Mouse (Mus musculus): ENCODE data around the gene Fam181b. TPM values are rescaled to one million over a fixed set of nuclear protein-coding genes. Genes with fewer than 3 reads are reported as not detected.

Fam181b gene
- total RNA-seq, 2 experiments from 2014 or later = 18.5 to 21.2 TPM

DNA sequence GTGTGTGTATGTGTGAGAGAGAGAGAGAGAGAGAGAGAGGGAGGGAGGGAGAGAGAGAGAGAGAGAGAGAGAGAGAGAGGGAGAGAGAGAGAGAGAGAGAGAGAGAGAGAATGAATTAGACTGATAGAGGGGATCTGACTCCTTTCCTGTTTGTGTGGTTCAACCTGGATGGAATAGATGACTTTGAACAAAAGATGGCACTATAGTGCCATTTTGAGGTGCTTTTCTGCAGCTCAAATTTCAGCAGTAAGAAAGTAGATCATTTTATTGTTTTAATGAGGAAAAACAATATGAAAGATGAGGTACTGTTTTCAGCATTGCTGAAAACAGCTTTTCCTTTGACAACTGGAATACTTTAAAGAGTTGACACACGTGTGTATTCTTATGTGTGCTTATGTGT is 37.9 kb downstream of the Fam181b start:
- intact Hi-C loops (cut with DNase I) = no loop called here
- no peak for DNase-seq (ENCODE audit: low spot score in 2 of 2)

DNA sequence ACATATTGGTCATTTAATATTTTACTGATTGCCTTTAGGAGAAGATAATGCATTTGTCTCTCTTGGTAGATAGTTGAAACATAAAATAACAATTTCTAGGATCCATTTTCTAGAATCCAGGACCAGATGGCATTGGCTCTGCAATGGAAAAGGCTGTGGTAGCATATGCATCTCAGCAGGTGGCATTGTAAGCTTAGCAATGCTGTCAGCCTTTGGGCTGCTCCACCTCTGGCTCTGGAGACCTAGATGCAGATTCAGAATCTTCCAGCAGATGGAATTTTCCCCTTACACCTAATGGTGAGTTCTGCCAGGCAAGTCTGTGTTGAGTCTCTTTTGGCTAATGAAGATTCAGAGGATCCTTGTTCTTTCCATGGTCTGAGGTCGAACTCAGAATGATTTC is 44.3 kb downstream of the Fam181b start:
- intact Hi-C loops (cut with DNase I) = no loop called here

More for the DNA sequence above, 44.3 kb downstream of the Fam181b start:
- no peak for DNase-seq (ENCODE audit: low spot score in 2 of 2)

Other genes starting within 250 kb of the Fam181b start
- gene Ddias, start 205.6 kb upstream of the Fam181b start, total RNA-seq (2021) = under 1 TPM; 0.32 to 0.41 TPM
- 10 to 100 TPM; 10.4 to 12.7 TPM for gene Prcp, start 205.4 kb upstream of the Fam181b start, total RNA-seq (2021)